Mouse (Mus musculus) liver, postnatal 0 days (tissue): ENCODE data around the gene Atxn1.

Experiments
- CTCF ChIP-seq: sonication (generic); IDR thresholded peaks from 2 replicates; pipeline ENCODE4 v1.5.1; 2016; ENCODE audit warnings: antibody characterized with exemption, low read depth
- EP300 ChIP-seq: IDR thresholded peaks from 2 replicates; pipeline ENCODE4 v1.6.1; 2016; ENCODE audit warnings: antibody characterized with exemption, low read depth, mild to moderate bottlenecking

GRCm38 (mm10) chr13:45609461-45609860 is 355.3 kb downstream of the Atxn1 start:
- no peak for TF ChIP-seq CTCF
- TF ChIP-seq EP300: no peak
